Mouse (Mus musculus) common myeloid progenitor, adult 5-6 weeks (primary cell): Measurements from ENCODE around the gene Nol4l. TPM values are rescaled to one million over a fixed set of nuclear protein-coding genes. Genes with fewer than 3 reads are reported as not detected.

Experiments
- ATAC-seq: replicated peaks from 2 replicates; pipeline ENCODE4 v1.8.0; 2016; ENCODE audit warnings: low read depth, mild to moderate bottlenecking, moderate TSS enrichment, inconsistent platforms; ENCODE audit not compliant: poor library complexity, severe bottlenecking
- total RNA-seq: library from RNA; stranded (forward); fragments of 200-1000, 187-1606 nt; gene quantifications from 2 replicates; pipeline ENCODE4 v1.2.3, GENCODE M21; 2017

Nol4l gene
- total RNA-seq, 1 experiment from 2014 or later: 7.4 TPM

- no peak for ATAC-seq
These were observed 102.8 kb downstream of the Nol4l start for GRCm38 (mm10) chr2:153426931-153427330.

GRCm38 (mm10) chr2:153425998-153426670 lies 103.6 kb downstream of the Nol4l start:
- no peak for ATAC-seq

- no peak for ATAC-seq
These were observed 104.5 kb downstream of the Nol4l start for GRCm38 (mm10) chr2:153425124-153425844.

GRCm38 (mm10) chr2:153424557-153424956 lies 105.2 kb downstream of the Nol4l start:
- no peak for ATAC-seq

GRCm38 (mm10) chr2:153423113-153423512 lies 106.7 kb downstream of the Nol4l start:
- no peak for ATAC-seq

- no peak for ATAC-seq
These were observed 107.7 kb downstream of the Nol4l start for GRCm38 (mm10) chr2:153422051-153422450.

GRCm38 (mm10) chr2:153421233-153421632 lies 108.5 kb downstream of the Nol4l start:
- no peak for ATAC-seq

GRCm38 (mm10) chr2:153418381-153418780 lies 111.4 kb downstream of the Nol4l start:
- no peak for ATAC-seq

GRCm38 (mm10) chr2:153417841-153418240 lies 111.9 kb downstream of the Nol4l start:
- no peak for ATAC-seq

GRCm38 (mm10) chr2:153414607-153415006 lies 115.2 kb downstream of the Nol4l start:
- ATAC-seq: no peak; the same call in 1 of the 2 replicates

GRCm38 (mm10) chr2:153412563-153412962 lies 117.2 kb downstream of the Nol4l start:
- ATAC-seq: no peak

GRCm38 (mm10) chr2:153411557-153411956 lies 118.2 kb downstream of the Nol4l start:
- peak; percentile 76 for ATAC-seq

- ATAC-seq: no peak
These were observed 120.8 kb downstream of the Nol4l start for GRCm38 (mm10) chr2:153408971-153409370.

GRCm38 (mm10) chr2:153406882-153407281 lies 122.9 kb downstream of the Nol4l start:
- no peak for ATAC-seq

- ATAC-seq: no peak
These were observed 124.9 kb downstream of the Nol4l start for GRCm38 (mm10) chr2:153404882-153405281.

GRCm38 (mm10) chr2:153404062-153404461 lies 125.7 kb downstream of the Nol4l start:
- ATAC-seq: no peak

GRCm38 (mm10) chr2:153399166-153399565 lies 130.6 kb downstream of the Nol4l start:
- no peak for ATAC-seq

GRCm38 (mm10) chr2:153397790-153398515 lies 131.8 kb downstream of the Nol4l start:
- ATAC-seq: no peak

- ATAC-seq: no peak
These were observed 136.7 kb downstream of the Nol4l start for GRCm38 (mm10) chr2:153393045-153393444.

GRCm38 (mm10) chr2:153389831-153390230 lies 139.9 kb downstream of the Nol4l start:
- no peak for ATAC-seq

- no peak for ATAC-seq
These were observed 149.3 kb downstream of the Nol4l start for GRCm38 (mm10) chr2:153380479-153380878.
